9 mouse cellular contexts compared by ENCODE assay signal in the genomic region with DNA sequence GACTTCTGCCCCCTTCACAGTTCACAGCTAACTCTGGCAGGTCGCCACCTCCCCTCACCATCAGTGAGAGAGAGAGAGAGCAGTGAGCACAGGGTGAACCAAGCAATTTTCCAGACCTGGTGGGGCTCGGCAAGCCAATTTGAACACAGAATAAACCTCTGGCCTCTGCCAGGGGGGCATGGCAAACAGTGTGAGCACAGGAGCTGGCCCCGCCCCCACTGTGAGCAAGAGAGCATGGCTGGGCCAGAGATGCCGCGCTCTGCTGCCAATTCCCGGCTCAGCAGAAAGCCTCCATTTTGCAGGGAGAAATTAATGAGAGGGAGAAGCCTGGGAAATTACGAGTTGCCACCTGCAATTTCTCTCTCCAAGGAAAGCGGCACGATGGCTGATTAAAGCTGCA. TPM values are rescaled to one million over a fixed set of nuclear protein-coding genes. Genes with fewer than 3 reads are reported as not detected.
DNase-seq lines count a peak whose midpoint lies in the region; ATAC-seq and TF ChIP-seq lines count a peak whose summit lies in the region.
"Had no signal": no experiment of that assay in that cellular context is flagged by ENCODE, and none has a peak within 500 bp of the region (broad histone marks: within the 10 kb centered on the region; RNA-seq: fewer than 3 reads in every experiment).

No protein-coding gene starts in this region.

- H3K9ac ChIP-seq in lung, postnatal 0 days (replicated peaks; ENCODE audit: low read depth) = no peak overlapping the region
- H3K9ac ChIP-seq in forebrain, embryonic 14.5 days (ENCODE audit: low read length) = peak overlapping the region; percentile 48; the same call in 1 of the 2 replicates
- H3K9ac ChIP-seq in neural tube, embryonic 14.5 days (replicated peaks; ENCODE audit: low read depth, low read length) = no peak overlapping the region; the same call in 1 of the 2 replicates

- peaks cover 4% of the 10 kb centered on the region; the same call in 1 of the 2 replicates for H3K4me1 ChIP-seq in lung, postnatal 0 days (ENCODE audit: insufficient read depth, low read depth, low read length)
- H3K4me1 ChIP-seq in forebrain, embryonic 14.5 days (ENCODE audit: control insufficient read depth, insufficient read depth, low read length) = peaks cover 83% of the 10 kb centered on the region
- H3K4me1 ChIP-seq in neural tube, embryonic 14.5 days (ENCODE audit: control insufficient read depth, insufficient read depth, low read length) = peaks cover 72% of the 10 kb centered on the region

- no peak for TF ChIP-seq CTCF in lung, postnatal 0 days (IDR thresholded peaks at IDR 0.05)

- H3K27me3 ChIP-seq in lung, postnatal 0 days (replicated peaks; ENCODE audit: insufficient read depth, low read length) = peaks cover 12% of the 10 kb centered on the region; the same call in 1 of the 2 replicates
- H3K27me3 ChIP-seq in forebrain, embryonic 14.5 days (replicated peaks; ENCODE audit: control insufficient read depth, insufficient read depth, low read length) = no peaks in the 10 kb centered on the region
- H3K27me3 ChIP-seq in neural tube, embryonic 14.5 days (ENCODE audit: control insufficient read depth, insufficient read depth, low read length) = peaks cover 2% of the 10 kb centered on the region; the same call in 1 of the 2 replicates

- H3K4me3 ChIP-seq in lung, postnatal 0 days (ENCODE audit: low read depth, low read length) = no peak overlapping the region
- H3K4me3 ChIP-seq in forebrain, embryonic 14.5 days (ENCODE audit: low read depth, low read length) = no peak overlapping the region
- no peak overlapping the region for H3K4me3 ChIP-seq in neural tube, embryonic 14.5 days (ENCODE audit: low read depth, low read length)

- ATAC-seq in cerebellum, adult (ENCODE audit: insufficient number of reproducible peaks, low FRiP score, low TSS enrichment) = no peak
- ATAC-seq in lung, postnatal 0 days = no peak
- peak; percentile 52 for ATAC-seq in forebrain, embryonic 14.5 days
- ATAC-seq in neural tube, embryonic 14.5 days (ENCODE audit: low read depth) = peak; percentile 15; the same call in 1 of the 2 replicates

- H3K9me3 ChIP-seq in lung, postnatal 0 days (ENCODE audit: low read length) = no peaks in the 10 kb centered on the region
- H3K9me3 ChIP-seq in forebrain, embryonic 14.5 days (replicated peaks; ENCODE audit: control insufficient read depth, low read length) = no peaks in the 10 kb centered on the region
- no peaks in the 10 kb centered on the region for H3K9me3 ChIP-seq in neural tube, embryonic 14.5 days (ENCODE audit: control insufficient read depth, low read length)

- no peaks in the 10 kb centered on the region for H3K36me3 ChIP-seq in lung, postnatal 0 days (ENCODE audit: insufficient read depth, low read length)
- no peaks in the 10 kb centered on the region for H3K36me3 ChIP-seq in forebrain, embryonic 14.5 days (ENCODE audit: control insufficient read depth, insufficient read depth, low read length)
- no peaks in the 10 kb centered on the region for H3K36me3 ChIP-seq in neural tube, embryonic 14.5 days (ENCODE audit: control insufficient read depth, insufficient read depth, low read length)

- H3K4me2 ChIP-seq in lung, postnatal 0 days (replicated peaks; ENCODE audit: low read depth, low read length) = no peak overlapping the region
- H3K4me2 ChIP-seq in forebrain, embryonic 14.5 days (ENCODE audit: low read length) = peak overlapping the region; percentile 8; the same call in 1 of the 2 replicates
- peak overlapping the region; percentile 16 for H3K4me2 ChIP-seq in neural tube, embryonic 14.5 days (ENCODE audit: low read depth, low read length)

- WGBS in lung, postnatal 0 days = 33% methylated on average over 9 of the region's 9 CpGs
- WGBS in forebrain, embryonic 14.5 days = 9% methylated on average over 9 of the region's 9 CpGs
- WGBS in neural tube, embryonic 14.5 days = 11% methylated on average over 9 of the region's 9 CpGs

- no peak for TF ChIP-seq EP300 in lung, postnatal 0 days (IDR thresholded peaks at IDR 0.05)

- H3K27ac ChIP-seq in lung, postnatal 0 days (ENCODE audit: low read length) = no peak overlapping the region
- H3K27ac ChIP-seq in forebrain, embryonic 14.5 days (ENCODE audit: low read depth, low read length) = peak overlapping the region; percentile 90
- peak overlapping the region; percentile 73 for H3K27ac ChIP-seq in neural tube, embryonic 14.5 days (ENCODE audit: low read depth, low read length)

- DNase-seq in cerebellum, adult 11-12 months = peak; percentile 42
- DNase-seq in lung, postnatal 0 days (ENCODE audit: low spot score) = peak; percentile 30
- no peak for DNase-seq in lung, postnatal 36 days
- peak; percentile 90 for DNase-seq in forebrain, embryonic 14.5 days (ENCODE audit: low spot score)
- DNase-seq in thymus, postnatal 25 days = no peak
- DNase-seq in T-cell, adult 2 months (ENCODE audit: low spot score) = no peak
- DNase-seq: adrenal gland, adult 8-10 months had no signal

RNA-seq across cellular contexts. Expression of gene Tcf20, which starts 58.1 kb away (rescaled TPM):
- 6.1 and 7.3 TPM in 2 replicates for polyA plus RNA-seq in lung, postnatal 0 days (2015; fragmentation: Nextera tagmentation; extraction: Ambion mirVana)
- 17.1 and 17.4 TPM in 2 replicates for polyA plus RNA-seq in forebrain, embryonic 14.5 days (2014; fragmentation: Nextera tagmentation; extraction: Ambion mirVana)
- polyA plus RNA-seq in neural tube, embryonic 14.5 days (2014; fragmentation: Nextera tagmentation; extraction: Ambion mirVana) = 15.4 and 16.3 TPM in 2 replicates

Comparison
In these comparisons a context has a peak if more than half of its experiments do, and no peak if none do; other contexts are left out.
1. DNase-seq: peak in cerebellum, adult 11-12 months (single experiment), lung, postnatal 0 days (single experiment) and forebrain, embryonic 14.5 days (single experiment); none in lung, postnatal 36 days (single experiment), thymus, postnatal 25 days (single experiment) and T-cell, adult 2 months (single experiment).
2. ATAC-seq: peak in forebrain, embryonic 14.5 days (single experiment) and neural tube, embryonic 14.5 days (single experiment); none in cerebellum, adult (single experiment) and lung, postnatal 0 days (single experiment).